ENCODE assay signal across 19 mouse cellular contexts in genomic region chr14:58387348-58388000, GRCm38 (mm10).
A peak's percentile ranks its signal among the peaks of the same experiment; 100 is the strongest.
DNase-seq lines count a peak whose midpoint lies in the region; ATAC-seq lines count a peak whose summit lies in the region.
"Had no signal": no experiment of that assay in that cellular context is flagged by ENCODE, and none has a peak within 500 bp of the region (broad histone marks: within the 10 kb centered on the region; RNA-seq: fewer than 3 reads in every experiment).

No protein-coding gene starts in this region.

- H3K4me3 ChIP-seq in forebrain, embryonic 10.5 days = no peak overlapping the region
- H3K4me3 ChIP-seq in forebrain, embryonic 14.5 days (ENCODE audit: low read depth, low read length) = no peak overlapping the region
- no peak overlapping the region for H3K4me3 ChIP-seq in kidney, embryonic 15.5 days (replicated peaks)
- H3K4me3 ChIP-seq in limb, embryonic 10.5 days = no peak overlapping the region
- no peak overlapping the region for H3K4me3 ChIP-seq in midbrain, embryonic 15.5 days
- H3K4me3 ChIP-seq: forebrain, embryonic 12.5 days; limb, embryonic 15.5 days; myocyte; neural tube, embryonic 13.5 days had no signal

- ATAC-seq in forebrain, embryonic 14.5 days = no peak
- ATAC-seq in kidney, embryonic 15.5 days (replicated peaks; ENCODE audit: low FRiP score) = no peak
- no peak for ATAC-seq in midbrain, embryonic 15.5 days (replicated peaks)
- ATAC-seq: hindbrain, postnatal 0 days had no signal

- 0 out of 2 replicates have a peak overlapping the region, but pooled peaks have one; percentile 40 for H3K27ac ChIP-seq in forebrain, embryonic 10.5 days
- H3K27ac ChIP-seq in forebrain, embryonic 14.5 days (ENCODE audit: low read depth, low read length) = no peak overlapping the region
- H3K27ac ChIP-seq in kidney, embryonic 15.5 days = no peak overlapping the region
- peak overlapping the region; percentile 38; the same call in 1 of the 2 replicates for H3K27ac ChIP-seq in limb, embryonic 10.5 days
- no peak overlapping the region for H3K27ac ChIP-seq in midbrain, embryonic 15.5 days
- H3K27ac ChIP-seq: forebrain, embryonic 12.5 days; hindbrain, postnatal 0 days; limb, embryonic 15.5 days; liver, embryonic 14.5 days; neural tube, embryonic 13.5 days had no signal

- H3K9me3 ChIP-seq in forebrain, embryonic 10.5 days = no peaks in the 10 kb centered on the region
- no peaks in the 10 kb centered on the region for H3K9me3 ChIP-seq in forebrain, embryonic 14.5 days (replicated peaks; ENCODE audit: control insufficient read depth, low read length)
- no peaks in the 10 kb centered on the region for H3K9me3 ChIP-seq in kidney, embryonic 15.5 days (replicated peaks)
- H3K9me3 ChIP-seq in limb, embryonic 10.5 days (replicated peaks) = no peaks in the 10 kb centered on the region
- no peaks in the 10 kb centered on the region for H3K9me3 ChIP-seq in midbrain, embryonic 15.5 days
- H3K9me3 ChIP-seq: forebrain, embryonic 12.5 days; limb, embryonic 15.5 days; neural tube, embryonic 13.5 days had no signal

- H3K36me3 ChIP-seq in forebrain, embryonic 10.5 days (replicated peaks) = no peaks in the 10 kb centered on the region
- no peaks in the 10 kb centered on the region for H3K36me3 ChIP-seq in forebrain, embryonic 14.5 days (ENCODE audit: control insufficient read depth, insufficient read depth, low read length)
- no peaks in the 10 kb centered on the region for H3K36me3 ChIP-seq in kidney, embryonic 15.5 days
- H3K36me3 ChIP-seq in limb, embryonic 10.5 days = no peaks in the 10 kb centered on the region
- no peaks in the 10 kb centered on the region for H3K36me3 ChIP-seq in midbrain, embryonic 15.5 days (replicated peaks)
- H3K36me3 ChIP-seq: forebrain, embryonic 12.5 days; limb, embryonic 15.5 days; neural tube, embryonic 13.5 days had no signal

- DNase-seq in forebrain, embryonic 10.5 days (ENCODE audit: extremely low spot score, low spot score) = no peak
- DNase-seq in forebrain, embryonic 14.5 days (ENCODE audit: low spot score) = no peak
- peak; percentile 11 for DNase-seq in kidney, adult 18-20 months
- peak; percentile 57 for DNase-seq in kidney, adult 9 months
- DNase-seq in limb, embryonic 10.5 days (ENCODE audit: low spot score) = no peak
- no peak for DNase-seq in left cerebral cortex, adult 11 months (ENCODE audit: low spot score)
- DNase-seq: adrenal gland, postnatal 14 days; cerebellum, adult 9-11 months; lung, embryonic 14.5 days; midbrain, embryonic 14.5 days had no signal

- 82% methylated on average over 9 of the region's 9 CpGs for WGBS in forebrain, embryonic 10.5 days
- 66% methylated on average over 9 of the region's 9 CpGs for WGBS in forebrain, embryonic 14.5 days
- 72% methylated on average over 9 of the region's 9 CpGs for WGBS in kidney, embryonic 15.5 days
- WGBS in limb, embryonic 10.5 days = 80% methylated on average over 9 of the region's 9 CpGs
- 76% methylated on average over 9 of the region's 9 CpGs for WGBS in midbrain, embryonic 15.5 days

- no peak overlapping the region for H3K4me2 ChIP-seq in forebrain, embryonic 14.5 days (ENCODE audit: low read length)
- H3K4me2 ChIP-seq in kidney, embryonic 15.5 days = no peak overlapping the region
- H3K4me2 ChIP-seq in midbrain, embryonic 15.5 days = no peak overlapping the region
- H3K4me2 ChIP-seq: forebrain, embryonic 12.5 days; heart, embryonic 11.5 days; limb, embryonic 15.5 days; lung, embryonic 14.5 days; neural tube, embryonic 13.5 days had no signal

- peaks cover 17% of the 10 kb centered on the region for H3K4me1 ChIP-seq in forebrain, embryonic 10.5 days
- no peaks in the 10 kb centered on the region for H3K4me1 ChIP-seq in forebrain, embryonic 14.5 days (ENCODE audit: control insufficient read depth, insufficient read depth, low read length)
- H3K4me1 ChIP-seq in kidney, embryonic 15.5 days = no peaks in the 10 kb centered on the region
- H3K4me1 ChIP-seq in limb, embryonic 10.5 days = peaks cover 17% of the 10 kb centered on the region
- 0 out of 2 replicates have a peak, but pooled peaks cover 3% of the 10 kb centered on the region for H3K4me1 ChIP-seq in midbrain, embryonic 15.5 days
- H3K4me1 ChIP-seq: limb, embryonic 15.5 days; neural tube, embryonic 13.5 days had no signal

- no peak overlapping the region for H3K9ac ChIP-seq in forebrain, embryonic 14.5 days (ENCODE audit: low read length)
- H3K9ac ChIP-seq in kidney, embryonic 15.5 days = no peak overlapping the region
- H3K9ac ChIP-seq in midbrain, embryonic 15.5 days = no peak overlapping the region
- H3K9ac ChIP-seq: forebrain, embryonic 12.5 days; limb, embryonic 15.5 days; liver, embryonic 14.5 days; lung, embryonic 14.5 days; neural tube, embryonic 13.5 days had no signal

- H3K27me3 ChIP-seq in forebrain, embryonic 10.5 days (ENCODE audit: poor library complexity, severe bottlenecking) = no peaks in the 10 kb centered on the region
- no peaks in the 10 kb centered on the region for H3K27me3 ChIP-seq in forebrain, embryonic 14.5 days (replicated peaks; ENCODE audit: control insufficient read depth, insufficient read depth, low read length)
- no peaks in the 10 kb centered on the region for H3K27me3 ChIP-seq in kidney, embryonic 15.5 days
- no peaks in the 10 kb centered on the region for H3K27me3 ChIP-seq in limb, embryonic 10.5 days (ENCODE audit: low read depth, poor library complexity, severe bottlenecking)
- H3K27me3 ChIP-seq in midbrain, embryonic 15.5 days (replicated peaks) = no peaks in the 10 kb centered on the region
- H3K27me3 ChIP-seq: forebrain, embryonic 12.5 days; limb, embryonic 15.5 days; neural tube, embryonic 13.5 days had no signal

Comparison
In these comparisons a context has a peak if more than half of its experiments do, and no peak if none do; other contexts are left out.
1. H3K27ac ChIP-seq: peak in forebrain, embryonic 10.5 days (single experiment) and limb, embryonic 10.5 days (single experiment); none in forebrain, embryonic 14.5 days (single experiment), kidney, embryonic 15.5 days (single experiment) and midbrain, embryonic 15.5 days (single experiment).
2. DNase-seq: peak in kidney, adult 18-20 months (single experiment) and kidney, adult 9 months (single experiment); none in forebrain, embryonic 10.5 days (single experiment), forebrain, embryonic 14.5 days (single experiment), limb, embryonic 10.5 days (single experiment) and left cerebral cortex, adult 11 months (single experiment).